Mouse (Mus musculus) bone marrow, adult 2 months (tissue): ENCODE results near the gene Trmt61a. TPM values are rescaled to one million over a fixed set of nuclear protein-coding genes. Genes with fewer than 3 reads are reported as not detected.

Experiments used
- H3K27ac ChIP-seq: fragments of 200-500 bp; 2 replicates; pipeline ENCODE4 v1.5.1; 2012; ENCODE audit warnings: low read depth, mild to moderate bottlenecking, control low read depth, inconsistent platforms, low read length; ENCODE audit not compliant: control insufficient read depth, poor library complexity, insufficient read depth
- H3K4me1 ChIP-seq: fragments of 200-500 bp; 2 replicates; pipeline ENCODE4 v1.6.1; 2011; ENCODE audit warnings: low read length; ENCODE audit not compliant: control insufficient read depth, insufficient read depth
- H3K4me3 ChIP-seq: fragments of 200-500 bp; replicated peaks from 2 replicates; pipeline ENCODE3; 2011; ENCODE audit warnings: mild to moderate bottlenecking, low read depth, low read length, control low read depth; ENCODE audit not compliant: control insufficient read depth
- CTCF ChIP-seq: fragments of 200-500 bp; IDR thresholded peaks from 2 replicates; pipeline ENCODE4 v1.5.1; 2011; ENCODE audit warnings: low read length, control low read depth; ENCODE audit not compliant: control insufficient read depth, insufficient read depth
- POLR2A ChIP-seq: fragments of 200-500 bp; IDR thresholded peaks from 2 replicates; pipeline ENCODE4 v1.6.1; 2011; ENCODE audit warnings: low read depth, mild to moderate bottlenecking, control low read depth, low read length, borderline replicate concordance; ENCODE audit not compliant: control insufficient read depth
- WGBS: fragments of 180-500 bp; shearing (Covaris S2); methylation state at CpG from one replicate; pipeline ENCODE4 v1.1.7; 2018; 5-methylcytosine and 5-hydroxymethylcytosine counted together
- polyA plus RNA-seq: library from polyadenylated mRNA; stranded (reverse); fragments of >200 nt; gene quantifications from 2 replicates; pipeline ENCODE4 v1.2.4, GENCODE M21; 2011; ENCODE audit warnings: low replicate concordance; ENCODE audit not compliant: missing spikeins, insufficient read depth, insufficient read length

The Trmt61a gene
- polyA plus RNA-seq, 1 experiment: 11.0 TPM

DNA sequence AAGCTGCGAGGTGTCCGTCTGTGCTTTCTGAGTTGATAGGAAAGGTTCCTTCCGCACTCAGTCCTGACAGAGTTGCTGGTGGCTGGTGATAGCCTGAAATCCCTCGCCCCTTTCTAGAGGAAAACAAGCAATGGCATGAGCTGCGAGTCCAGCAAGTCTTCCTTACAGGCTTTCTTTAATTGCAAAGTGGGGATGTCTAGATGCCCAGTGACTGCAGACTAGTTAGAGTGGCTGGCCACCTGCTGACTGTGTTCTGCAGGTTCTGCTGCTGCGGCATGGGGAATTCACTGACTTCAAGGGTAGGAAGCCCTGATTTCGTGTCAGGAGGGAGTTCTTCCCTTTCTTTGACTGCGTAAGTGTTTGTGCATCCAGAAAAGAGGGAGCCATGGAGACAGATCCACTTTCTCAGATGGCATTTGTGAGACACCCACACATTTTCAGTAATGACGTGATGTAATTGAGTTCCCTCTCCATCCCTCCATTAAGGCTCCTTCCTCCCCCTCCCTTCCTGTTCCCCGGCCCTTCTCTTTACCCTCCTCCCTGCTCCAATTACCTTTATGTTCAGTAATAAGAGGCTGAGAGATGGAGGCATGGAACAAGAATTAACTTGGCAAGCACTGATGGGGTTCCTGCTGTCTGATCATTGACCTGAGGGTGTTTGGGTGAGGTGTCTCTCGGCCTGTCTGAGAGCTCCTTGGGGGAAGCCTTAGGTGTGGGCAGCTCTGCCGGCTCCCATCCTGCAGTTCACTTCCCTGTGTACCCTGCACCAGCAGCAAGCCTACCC, 47.6 kb downstream of the Trmt61a start:
- 75% methylated on average over 12 of the region's 12 CpGs for WGBS
- H3K27ac ChIP-seq: no peak overlapping the region
- H3K4me3 ChIP-seq: no peak overlapping the region
- TF ChIP-seq CTCF (no peak), POLR2A (no peak)
- no peaks in the 10 kb centered on the region for H3K4me1 ChIP-seq

DNA sequence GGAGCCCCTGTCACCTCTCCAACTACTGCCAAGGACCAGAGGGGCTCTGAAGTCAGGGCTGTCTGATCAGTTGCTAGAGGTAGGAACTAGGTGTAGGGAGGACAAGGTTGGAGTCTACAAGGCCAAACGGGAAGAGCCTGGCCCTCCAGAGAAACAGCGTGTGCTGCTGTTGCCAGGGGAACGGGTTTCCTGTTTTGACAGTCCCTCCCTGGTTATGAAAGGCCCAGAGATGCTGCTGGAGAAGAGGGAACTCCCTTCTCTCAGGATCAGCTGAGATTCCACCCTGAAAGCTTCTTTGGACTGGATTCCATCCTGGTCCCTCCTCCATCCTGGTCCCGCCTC, 48.2 kb downstream of the Trmt61a start:
- H3K27ac ChIP-seq: no peak overlapping the region
- 41% methylated on average over 4 of the region's 4 CpGs for WGBS
- H3K4me3 ChIP-seq: no peak overlapping the region
- H3K4me1 ChIP-seq: no peaks in the 10 kb centered on the region
- no peak for TF ChIP-seq POLR2A
- TF ChIP-seq CTCF: no peak

DNA sequence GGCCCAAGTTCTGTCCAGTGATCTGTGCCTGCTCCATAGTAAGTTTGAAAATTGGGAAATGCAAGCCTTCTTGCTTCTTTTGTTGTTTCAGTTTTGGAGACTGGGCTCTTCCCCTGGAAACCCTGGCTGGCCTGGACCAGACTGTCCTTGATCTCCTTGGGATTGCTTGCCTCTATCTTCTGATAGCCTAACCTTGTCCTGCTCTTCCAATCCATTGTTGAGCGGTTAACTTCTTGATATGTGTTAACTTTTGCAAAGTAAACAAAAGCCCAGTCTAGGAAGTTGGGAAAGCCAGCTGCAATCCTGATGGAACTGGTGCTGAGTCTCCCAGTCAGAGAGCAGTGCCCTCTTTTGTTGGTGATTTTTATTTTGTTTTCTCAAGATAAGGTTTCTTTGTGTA, 50.1 kb downstream of the Trmt61a start:
- 87% methylated on average over 1 of the region's 1 CpGs for WGBS
- Histone ChIP-seq H3K27ac (no peak overlapping the region), H3K4me1 (no peaks in the 10 kb centered on the region), H3K4me3 (no peak overlapping the region)
- TF ChIP-seq POLR2A (no peak), CTCF (no peak)

DNA sequence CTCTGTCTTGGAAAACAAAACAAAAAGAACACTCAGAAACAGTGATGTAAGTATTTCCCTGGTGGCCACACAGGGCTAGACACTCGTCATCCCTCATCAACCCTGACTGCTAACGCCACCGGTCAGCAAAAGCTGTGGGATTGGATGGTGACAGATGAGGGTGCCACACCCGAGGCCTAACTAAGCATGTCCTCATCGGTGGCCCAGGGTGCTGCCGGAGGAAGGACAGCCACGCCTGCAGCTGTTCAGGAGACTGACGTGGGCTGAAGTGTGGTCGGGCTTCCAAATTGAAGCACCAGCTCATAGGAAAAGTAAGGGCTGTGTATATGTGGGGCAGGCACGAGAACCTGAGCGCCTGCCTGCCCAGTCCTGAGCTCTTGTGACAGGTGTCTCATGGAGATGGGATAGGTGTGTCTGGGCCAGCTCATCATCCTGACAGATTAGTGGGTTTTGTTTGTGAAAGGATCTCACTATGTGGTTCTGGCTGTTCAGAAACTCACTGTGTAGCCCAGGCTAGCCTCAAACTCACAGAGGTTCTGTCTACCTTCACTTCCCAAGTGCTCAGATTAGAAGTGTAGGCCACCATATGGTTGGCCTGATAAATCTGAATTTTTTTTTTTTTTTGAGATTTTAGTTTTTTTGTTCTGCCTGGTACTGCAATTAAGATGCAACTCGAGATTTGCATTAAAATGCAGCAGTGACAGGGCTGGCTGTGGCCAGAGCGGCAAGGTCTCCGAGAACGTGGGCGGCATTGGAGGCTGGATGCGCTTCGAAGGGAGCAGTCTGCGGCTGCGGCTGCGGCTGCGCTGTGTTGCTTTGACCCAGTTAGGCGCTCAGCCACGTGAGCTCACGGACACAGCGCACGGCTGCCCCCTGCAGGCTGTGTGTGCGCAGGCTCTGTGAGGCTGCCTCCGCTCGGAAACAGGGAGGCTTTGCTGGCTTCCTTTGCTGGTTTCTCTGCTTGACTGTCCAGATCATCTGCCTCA, 54.2 kb downstream of the Trmt61a start:
- TF ChIP-seq CTCF (peak; percentile 95), POLR2A (peak; percentile 26; the same call in 1 of the 2 replicates)
- H3K4me1 ChIP-seq: no peaks in the 10 kb centered on the region
- WGBS: 30% methylated on average over 30 of the region's 30 CpGs

DNA sequence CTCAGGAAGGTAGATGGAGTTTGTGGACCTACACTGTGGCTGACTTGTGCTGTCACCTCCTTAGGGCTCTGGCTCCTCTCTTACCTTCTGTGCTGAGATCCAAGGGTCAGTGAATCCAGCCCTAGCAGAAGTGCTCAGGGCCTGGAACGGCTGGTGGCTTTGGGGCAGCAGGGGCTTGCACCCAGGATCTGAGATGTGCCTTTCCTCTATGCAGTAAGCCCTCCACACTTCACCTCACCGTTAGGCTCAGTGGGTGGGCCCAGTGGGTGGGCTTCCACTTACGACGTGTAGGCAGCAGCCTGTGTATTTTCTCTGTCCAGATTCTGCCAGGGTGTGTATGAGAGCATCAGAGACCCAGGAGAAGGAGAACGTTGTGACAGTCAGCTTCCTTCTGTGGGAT, 55.0 kb downstream of the Trmt61a start:
- no peak for TF ChIP-seq CTCF
- no peak for TF ChIP-seq POLR2A
- Histone ChIP-seq H3K27ac (no peak overlapping the region), H3K4me3 (no peak overlapping the region), H3K4me1 (no peaks in the 10 kb centered on the region)
- 69% methylated on average over 5 of the region's 5 CpGs for WGBS

More for the DNA sequence above, 54.2 kb downstream of the Trmt61a start:
- no peak overlapping the region for H3K27ac ChIP-seq
- no peak overlapping the region for H3K4me3 ChIP-seq

Other genes starting within 250 kb of the Trmt61a start
- gene Tnfaip2, start 235.6 kb upstream of the Trmt61a start, polyA plus RNA-seq: 91.4 and 149 TPM in 2 replicates
- gene Gm266, start 192.3 kb upstream of the Trmt61a start, polyA plus RNA-seq: not detected in 2 replicates
- 247 and 257 TPM in 2 replicates for gene Eif5, start 140.1 kb upstream of the Trmt61a start, polyA plus RNA-seq
- 49.3 and 54.0 TPM in 2 replicates for gene Mark3, start 103.6 kb upstream of the Trmt61a start, polyA plus RNA-seq
- 28.6 and 38.4 TPM in 2 replicates for gene Ckb, start 5.8 kb upstream of the Trmt61a start, polyA plus RNA-seq
- gene Bag5, start 35.2 kb downstream of the Trmt61a start, polyA plus RNA-seq: 4.4 and 7.7 TPM in 2 replicates
- 15.1 and 16.8 TPM in 2 replicates for gene Apopt1, start 35.2 kb downstream of the Trmt61a start, polyA plus RNA-seq
- 55.3 and 70.4 TPM in 2 replicates for gene Klc1, start 80.7 kb downstream of the Trmt61a start, polyA plus RNA-seq
- 5.7 and 11.6 TPM in 2 replicates for gene Xrcc3, start 135.8 kb downstream of the Trmt61a start, polyA plus RNA-seq
- gene Zfyve21, start 136.1 kb downstream of the Trmt61a start, polyA plus RNA-seq: 9.3 and 12.8 TPM in 2 replicates
- gene Ppp1r13b, start 230.0 kb downstream of the Trmt61a start, polyA plus RNA-seq: 9.6 and 10.9 TPM in 2 replicates